Mouse (Mus musculus) spleen, adult 2 months (tissue): ENCODE results near the gene Wwox.

Experiments used
- CTCF ChIP-seq: fragments of 200-500 bp; IDR thresholded peaks from 2 replicates; pipeline ENCODE4 v1.5.1; 2011; ENCODE audit warnings: mild to moderate bottlenecking, inconsistent platforms; ENCODE audit not compliant: insufficient read depth, insufficient read length, insufficient replicate concordance; ENCODE audit errors: extremely low read depth
- POLR2A ChIP-seq: fragments of 200-500 bp; IDR thresholded peaks from 2 replicates; pipeline ENCODE4 v1.6.1; 2011; ENCODE audit warnings: low read depth, low read length, inconsistent platforms

DNA sequence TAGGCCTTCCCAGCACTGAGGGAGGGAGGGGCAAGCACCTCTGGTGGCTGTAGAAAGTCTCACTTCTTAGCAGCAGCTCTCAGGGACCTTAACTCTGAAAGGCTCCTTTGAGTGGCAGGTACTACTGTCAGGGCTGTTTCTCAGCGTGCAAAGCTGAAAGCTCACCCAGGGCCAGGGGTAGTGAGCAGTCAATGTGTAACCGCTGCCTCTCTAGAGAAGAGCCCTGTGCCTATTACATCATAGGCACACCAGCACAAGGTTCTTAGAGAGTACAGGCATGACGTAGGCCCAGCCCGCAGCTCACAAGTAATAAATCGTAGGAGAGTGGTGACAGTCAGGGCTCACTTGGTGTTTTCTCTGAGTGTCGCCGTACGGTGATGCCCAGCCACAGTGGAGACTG is 545.0 kb downstream of the Wwox start:
- TF ChIP-seq CTCF (no peak), POLR2A (no peak)
